Mouse (Mus musculus) retina, postnatal 1 day (tissue): ENCODE data around the gene Furin.
A peak's percentile ranks its signal among the peaks of the same experiment; 100 is the strongest.

ENCODE experiments used
- DNase-seq: peaks from one replicate; pipeline ENCODE4 v3.0.0-alpha.2; 2012

Gene Furin

GRCm38 (mm10) chr7:80405188-80405695 is at the start of gene Furin:
Gene Furin (minus strand): TSS chr7:80405436.
- DNase-seq: no peak

DNA sequence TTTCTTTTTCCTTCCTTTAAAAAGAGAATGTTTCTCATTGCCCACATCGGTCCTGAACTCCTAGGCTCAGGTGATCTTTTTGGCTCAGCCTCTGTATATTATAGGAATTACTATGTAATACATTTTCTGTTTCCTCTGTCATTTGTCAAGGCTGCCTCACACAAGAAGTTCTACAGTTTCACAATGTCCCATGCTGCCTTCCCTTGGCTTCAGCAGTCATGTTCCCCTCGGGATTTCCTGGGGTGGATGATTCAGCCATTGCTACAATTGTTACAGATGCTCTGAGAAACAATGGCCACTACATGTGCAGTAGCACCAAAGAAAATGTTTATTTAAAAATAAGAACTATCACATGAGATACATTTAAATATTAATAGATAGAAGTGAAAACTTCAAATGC is 49.5 kb upstream of the Furin start:
- no peak for DNase-seq

DNA sequence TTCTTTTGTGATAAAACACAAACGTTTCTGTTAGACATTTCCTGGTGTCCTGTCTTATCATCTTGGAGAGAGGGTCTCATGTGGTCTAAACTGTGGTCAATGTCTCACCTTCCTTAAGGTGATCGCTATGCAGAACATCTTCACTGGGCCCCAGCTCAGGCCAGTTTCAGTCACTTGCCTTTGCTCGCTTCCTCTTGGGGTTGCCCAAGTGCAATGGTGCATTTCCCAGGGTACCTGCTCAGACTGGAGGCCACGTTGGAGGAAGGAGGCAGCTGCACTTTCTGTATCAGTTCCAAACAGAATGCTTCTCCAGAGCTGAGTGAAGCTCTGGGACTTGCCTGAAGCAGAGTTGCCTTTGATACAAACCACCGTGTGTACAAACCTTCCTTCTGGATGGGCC is 48.8 kb upstream of the Furin start:
- no peak for DNase-seq

DNA sequence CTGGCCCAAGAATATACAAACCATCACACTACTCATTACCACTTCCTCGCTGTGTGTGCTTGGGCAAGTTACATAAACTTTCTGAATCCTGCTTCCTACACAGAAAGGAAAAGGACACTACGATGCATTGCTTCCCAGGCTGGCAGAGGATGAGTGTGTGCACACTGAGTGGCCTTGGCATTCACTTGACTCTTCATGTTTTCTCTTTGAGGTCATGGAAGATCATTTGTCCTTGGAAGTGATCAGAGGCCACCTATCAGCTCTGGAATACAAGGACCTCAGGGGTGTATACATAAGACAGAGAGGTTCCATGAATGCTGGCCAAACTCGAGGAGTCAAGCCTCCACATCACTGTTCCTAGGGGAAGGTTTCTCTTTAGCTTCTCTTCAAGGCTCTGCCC is 47.9 kb upstream of the Furin start:
- no peak for DNase-seq

- DNase-seq: no peak
Observed at GRCm38 (mm10) chr7:80452241-80452640, 47.0 kb upstream of the Furin start.

DNA sequence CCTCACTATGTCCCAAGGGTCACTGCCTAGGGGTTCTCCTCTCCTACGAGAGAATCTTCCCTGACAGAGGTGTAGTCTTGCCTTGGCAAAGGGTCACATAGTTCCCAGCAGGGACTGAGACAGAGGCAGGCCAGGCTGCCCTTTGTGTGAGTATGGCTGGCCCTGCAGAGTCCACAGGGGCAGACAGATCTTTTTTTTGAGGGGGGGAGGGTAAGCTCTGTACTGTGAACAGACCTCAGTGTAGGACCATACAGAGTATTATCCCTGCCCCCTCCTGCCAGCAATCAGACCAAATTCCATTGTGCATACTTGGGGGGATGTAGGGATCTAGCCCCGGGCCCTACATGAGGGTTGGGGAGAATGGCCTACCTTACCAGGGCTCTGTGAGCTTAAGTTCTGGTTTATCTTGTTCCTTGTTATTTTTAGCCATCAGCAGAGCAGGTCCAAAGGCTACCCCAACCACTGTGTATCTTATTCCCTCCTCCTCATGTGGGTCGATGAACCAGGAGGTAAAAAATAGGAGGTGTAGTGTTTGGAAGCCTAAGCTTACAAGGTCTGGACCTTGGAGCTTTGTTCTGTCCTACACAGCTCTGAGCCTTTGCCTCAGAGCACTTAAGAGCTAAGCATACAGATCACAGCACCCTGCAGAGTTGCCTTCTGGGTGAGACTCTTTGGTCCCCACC is 46.5 kb upstream of the Furin start:
- DNase-seq: no peak

GRCm38 (mm10) chr7:80450354-80450753 is 45.1 kb upstream of the Furin start:
- DNase-seq: no peak

DNA sequence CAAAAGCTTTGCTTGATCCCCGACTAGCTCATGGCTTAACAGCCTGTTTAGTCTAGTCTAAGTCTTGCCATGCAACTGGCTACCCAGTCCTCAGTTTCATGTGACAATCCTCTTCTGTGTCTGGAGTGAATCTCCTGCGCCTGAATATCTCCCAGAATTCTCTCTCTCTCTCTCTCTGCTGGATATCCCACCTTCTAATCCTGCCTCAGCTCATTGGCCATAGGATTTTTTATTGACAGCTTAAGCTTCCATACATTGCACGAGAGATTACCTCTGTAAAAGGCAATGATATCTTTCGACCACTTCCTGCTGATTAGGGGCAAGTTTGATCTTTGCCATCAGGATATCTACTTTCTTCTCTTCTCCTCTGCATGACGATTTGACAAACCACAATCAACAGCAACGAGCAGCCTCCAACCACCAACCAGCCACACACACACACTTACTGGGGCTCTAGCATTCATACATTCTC is 44.4 kb upstream of the Furin start:
- DNase-seq: peak; percentile 39

- no peak for DNase-seq
Observed at GRCm38 (mm10) chr7:80447336-80447735, 42.1 kb upstream of the Furin start.

GRCm38 (mm10) chr7:80446221-80446878 is 41.1 kb upstream of the Furin start:
- DNase-seq: no peak

DNA sequence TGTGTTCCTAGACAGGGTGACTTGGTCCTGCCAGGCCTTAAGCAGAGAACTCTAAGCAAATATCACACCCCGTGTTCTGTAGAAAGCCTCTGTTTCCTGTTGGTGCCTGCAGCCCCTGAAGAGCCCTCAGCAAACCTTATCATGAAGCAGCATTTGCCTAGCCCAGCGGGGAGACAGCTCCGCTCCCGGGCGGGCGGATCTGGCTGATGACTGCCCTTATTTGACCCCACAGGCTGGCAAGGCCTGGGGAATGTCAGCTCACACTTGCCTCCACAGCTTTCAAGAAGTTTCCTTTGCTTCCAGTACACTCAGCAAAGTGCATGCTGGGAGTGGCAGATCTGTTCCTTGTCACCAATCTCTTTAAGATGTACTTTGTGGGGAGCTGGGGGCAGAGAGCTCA is 40.3 kb upstream of the Furin start:
- DNase-seq: no peak

GRCm38 (mm10) chr7:80444401-80445249 is 39.4 kb upstream of the Furin start:
- no peak for DNase-seq

DNA sequence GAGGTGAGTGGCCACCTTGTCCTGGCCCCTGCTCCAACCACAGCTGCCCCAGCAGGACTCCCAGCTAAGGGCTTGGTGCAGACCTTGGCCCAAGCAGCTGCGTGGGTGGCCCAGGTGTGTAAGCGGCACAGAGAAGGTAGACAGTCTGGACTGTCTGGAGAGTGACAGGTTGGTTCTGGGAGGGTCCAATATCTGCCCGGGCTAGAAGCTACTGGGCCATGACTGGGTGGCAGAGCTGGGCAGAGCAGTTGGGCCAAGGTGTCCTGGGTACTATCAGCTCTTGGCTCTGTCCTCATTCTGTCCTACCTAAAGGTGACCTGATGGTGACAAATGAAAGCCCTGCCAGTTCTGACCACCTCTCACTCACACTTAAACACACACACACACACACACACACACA is 37.9 kb upstream of the Furin start:
- DNase-seq: no peak

- DNase-seq: peak; percentile 59
Observed at GRCm38 (mm10) chr7:80441986-80442904, 37.0 kb upstream of the Furin start.

GRCm38 (mm10) chr7:80440685-80441084 is 35.4 kb upstream of the Furin start:
- DNase-seq: no peak

GRCm38 (mm10) chr7:80439789-80440488 is 34.7 kb upstream of the Furin start:
- no peak for DNase-seq

- DNase-seq: peak; percentile 57
Observed at GRCm38 (mm10) chr7:80439032-80439760, 34.0 kb upstream of the Furin start.

DNA sequence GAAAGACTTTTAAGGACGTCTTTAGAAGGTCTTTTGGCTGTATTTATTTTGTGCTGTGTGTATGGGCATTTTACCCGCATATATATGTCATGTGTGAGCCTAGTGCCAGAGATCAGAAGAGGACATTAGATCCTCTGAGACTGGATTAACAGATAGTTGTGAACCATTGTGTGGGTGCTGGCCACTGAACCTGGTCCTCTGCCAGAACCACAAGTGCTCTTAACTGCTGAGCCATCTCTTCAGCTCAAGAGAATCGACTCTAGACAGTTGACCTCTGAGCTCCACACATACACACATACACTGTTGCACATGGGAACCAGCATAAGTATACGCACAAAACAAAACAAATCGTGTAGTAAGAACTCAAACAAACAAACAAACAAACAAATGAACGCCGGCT is 31.3 kb upstream of the Furin start:
- no peak for DNase-seq

DNA sequence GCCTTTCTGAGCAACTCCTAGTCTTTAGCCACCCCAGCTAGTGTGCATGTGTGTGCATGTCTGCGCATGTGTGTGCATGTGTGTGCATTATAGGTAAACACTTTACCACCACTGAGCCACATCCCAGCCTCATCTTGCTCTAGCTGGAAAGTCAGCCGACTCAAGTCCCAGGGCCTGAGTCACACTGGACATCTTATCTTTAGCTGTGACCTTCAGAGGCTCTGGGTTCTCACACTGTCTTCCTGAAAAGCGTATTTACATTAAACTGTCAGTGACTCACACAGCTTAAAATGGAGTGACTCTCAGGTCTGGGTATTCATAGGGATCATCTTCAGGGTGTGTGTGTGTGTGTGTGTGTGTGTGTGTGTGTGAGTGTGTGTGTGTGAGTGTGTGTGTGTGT is 30.4 kb upstream of the Furin start:
- no peak for DNase-seq

- no peak for DNase-seq
Observed at GRCm38 (mm10) chr7:80429661-80430060, 24.4 kb upstream of the Furin start.

- no peak for DNase-seq
Observed at GRCm38 (mm10) chr7:80427730-80428129, 22.5 kb upstream of the Furin start.
